Comparison of ENCODE assay signal across 24 mouse cellular contexts in the genomic region with DNA sequence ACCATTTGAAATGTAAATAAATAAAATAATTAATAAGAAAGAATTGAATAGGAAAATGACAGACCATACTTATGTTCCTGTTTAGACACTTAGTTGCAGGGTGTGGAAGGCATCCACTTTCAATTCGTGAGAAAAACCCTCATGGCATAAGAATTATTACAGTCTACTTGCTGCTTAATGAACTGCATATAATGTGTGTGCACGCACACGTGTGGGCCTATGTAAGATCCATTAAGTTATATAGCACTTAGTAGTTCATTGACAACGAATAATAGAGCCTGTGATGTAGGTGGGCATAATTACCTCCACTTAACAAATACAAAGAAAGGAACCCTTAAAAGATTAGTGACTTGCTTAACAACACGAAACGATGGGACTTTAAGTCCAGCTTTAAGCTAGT.
"Had no signal": no experiment of that assay in that cellular context is flagged by ENCODE, and none has a peak within 500 bp of the region (broad histone marks: within the 10 kb centered on the region; RNA-seq: fewer than 3 reads in every experiment).

No protein-coding gene starts in this region.

- H3K36me3 ChIP-seq: heart, embryonic 10.5 days; heart, embryonic 12.5 days; hindbrain, embryonic 10.5 days; hindbrain, embryonic 13.5 days; intestine, embryonic 15.5 days; limb, embryonic 10.5 days; limb, embryonic 12.5 days had no signal

- H3K27me3 ChIP-seq: heart, embryonic 12.5 days; hindbrain, embryonic 13.5 days; intestine, embryonic 15.5 days; limb, embryonic 12.5 days had no signal

- H3K4me2 ChIP-seq: heart, embryonic 12.5 days; hindbrain, embryonic 13.5 days; intestine, embryonic 15.5 days; limb, embryonic 12.5 days; liver, embryonic 11.5 days had no signal

- H3K27ac ChIP-seq: heart, embryonic 10.5 days; hindbrain, embryonic 10.5 days; hindbrain, embryonic 13.5 days; intestine, embryonic 15.5 days; kidney, postnatal 0 days; layer of hippocampus, adult 2 months; left cerebral cortex, adult 2 months; limb, embryonic 10.5 days; limb, embryonic 12.5 days had no signal

- H3K4me3 ChIP-seq: heart, embryonic 10.5 days; heart, embryonic 12.5 days; hindbrain, embryonic 10.5 days; hindbrain, embryonic 13.5 days; intestine, embryonic 15.5 days; layer of hippocampus, adult 2 months; left cerebral cortex, adult 2 months; limb, embryonic 10.5 days; limb, embryonic 12.5 days had no signal

- ATAC-seq: forebrain, postnatal 0 days; hindbrain, embryonic 16.5 days; inflammation-experienced regulatory T-cells, adult 6 months; intestine, embryonic 15.5 days; intestine, postnatal 0 days had no signal

- H3K4me1 ChIP-seq: heart, embryonic 10.5 days; heart, embryonic 12.5 days; hindbrain, embryonic 10.5 days; hindbrain, embryonic 13.5 days; intestine, embryonic 15.5 days; limb, embryonic 12.5 days had no signal

- DNase-seq: forebrain, postnatal 0 days; gastrocnemius, postnatal 25 days; heart, adult 18-20 months; heart, postnatal 10 days; heart, postnatal 4 days; kidney, adult 18-20 months; kidney, adult 8-10 months; kidney, postnatal 14 days; kidney, postnatal 36 days; liver had no signal

- H3K9me3 ChIP-seq: heart, embryonic 10.5 days; heart, embryonic 12.5 days; hindbrain, embryonic 10.5 days; hindbrain, embryonic 13.5 days; intestine, embryonic 15.5 days; limb, embryonic 10.5 days; limb, embryonic 12.5 days had no signal

- H3K9ac ChIP-seq: forebrain, postnatal 0 days; heart, embryonic 12.5 days; hindbrain, embryonic 13.5 days; intestine, embryonic 15.5 days; limb, embryonic 12.5 days had no signal
